Mouse (Mus musculus): ENCODE measurements at regions not wholly inside any gene's neighbourhood (a gene's known extent, or its start where the extent isn't known, plus 50 kb on each side); places are given as distances from the start of the nearest gene placed in this dataset.

DNA sequence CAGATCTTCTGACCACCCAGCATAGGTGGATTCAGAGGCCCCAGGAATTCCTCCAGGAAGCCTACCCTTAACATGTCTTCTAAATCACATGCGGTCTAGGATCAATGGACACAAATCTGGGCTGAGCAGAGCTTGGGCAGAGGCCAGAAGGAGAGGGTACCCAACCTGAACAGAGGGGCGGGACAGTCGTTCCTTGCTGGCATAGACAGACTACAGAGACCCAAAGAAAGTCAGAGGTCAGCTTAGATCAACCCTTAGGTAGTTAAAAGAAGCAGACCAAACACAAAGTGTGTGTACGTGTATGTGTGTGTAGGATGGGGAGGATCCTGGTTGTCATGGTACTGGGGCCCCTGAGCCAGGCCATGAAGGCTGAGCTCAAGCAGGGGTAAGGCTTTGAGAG is 124.7 kb upstream of the Haao start:
- TF ChIP-seq CTCF (IDR thresholded peaks at IDR 0.05; ENCODE audit: extremely low read depth, insufficient read length, insufficient replicate concordance, low read depth, low read length), result no peak
- no peak for TF ChIP-seq POLR2A (IDR thresholded peaks at IDR 0.05; ENCODE audit: low read depth, low read length)

Measured in small intestine, adult 2 months (tissue).